Mouse (Mus musculus) embryonic facial prominence, embryonic 15.5 days (tissue): ENCODE data around the gene Rbbp6. TPM values are rescaled to one million over a fixed set of nuclear protein-coding genes. Genes with fewer than 3 reads are reported as not detected.

Source experiments
- ATAC-seq: fragments of 200-750 bp; cut with Nextera tagmentation; 2 replicates; pipeline ENCODE4 v1.8.0; 2017; ENCODE audit warnings: low read depth, moderate TSS enrichment; ENCODE audit not compliant: insufficient number of reproducible peaks, low FRiP score, low TSS enrichment
- H3K27ac ChIP-seq: fragments of 300-500 bp; sonication (generic); replicated peaks from 2 replicates; pipeline ENCODE4 v1.5.1; 2015; ENCODE audit warnings: mild to moderate bottlenecking, inconsistent platforms
- H3K27me3 ChIP-seq: fragments of 300-500 bp; sonication (generic); 2 replicates; pipeline ENCODE4 v1.6.1; 2015; ENCODE audit warnings: inconsistent platforms
- H3K36me3 ChIP-seq: fragments of 300-500 bp; sonication (generic); 2 replicates; pipeline ENCODE4 v1.6.1; 2015; ENCODE audit warnings: mild to moderate bottlenecking, inconsistent platforms
- H3K4me1 ChIP-seq: fragments of 300-500 bp; sonication (generic); 2 replicates; pipeline ENCODE4 v1.6.1; 2015; ENCODE audit warnings: inconsistent platforms
- H3K4me2 ChIP-seq: fragments of 300-500 bp; sonication (generic); replicated peaks from 2 replicates; pipeline ENCODE4 v1.6.1; 2015; ENCODE audit warnings: mild to moderate bottlenecking, inconsistent platforms
- H3K4me3 ChIP-seq: fragments of 300-500 bp; sonication (generic); replicated peaks from 2 replicates; pipeline ENCODE4 v1.5.1; 2015; ENCODE audit warnings: mild to moderate bottlenecking, inconsistent platforms
- H3K9ac ChIP-seq: fragments of 300-500 bp; sonication (generic); 2 replicates; pipeline ENCODE4 v1.6.1; 2015; ENCODE audit warnings: inconsistent platforms
- H3K9me3 ChIP-seq: fragments of 300-500 bp; sonication (generic); replicated peaks from 2 replicates; pipeline ENCODE4 v1.6.1; 2016; ENCODE audit warnings: inconsistent platforms
- WGBS: fragments of 180-500 bp; shearing (Covaris S2); methylation state at CpG from one replicate; pipeline ENCODE4 v1.1.7; 2015; 5-methylcytosine and 5-hydroxymethylcytosine counted together
- polyA plus RNA-seq: library from polyadenylated mRNA; unstranded; fragments of >200 nt; fragmentation: Nextera tagmentation; extraction: Ambion mirVana; gene quantifications from 2 replicates; pipeline ENCODE4 v1.2.1, GENCODE M21; 2015

Gene Rbbp6
- 27.5 and 29.2 TPM in 2 replicates for polyA plus RNA-seq

- no peak for ATAC-seq
- Histone ChIP-seq H3K4me3 (no peak within 1 kb of the TSS), H3K4me1 (no peaks in the 10 kb centered on the region), H3K27me3 (no peaks in the 10 kb centered on the region), H3K36me3 (no peaks in the 10 kb centered on the region), H3K27ac (no peak within 1 kb of the TSS), H3K4me2 (no peak within 1 kb of the TSS), H3K9me3 (no peaks in the 10 kb centered on the region), H3K9ac (no peak within 1 kb of the TSS)
- WGBS, result 65% methylated on average over 5 of the region's 5 CpGs
These were observed at the start of gene Rbbp6 for GRCm38 (mm10) chr7:122965386-122965785. TSS of gene Rbbp6 (plus strand) at chr7:122965686.

DNA sequence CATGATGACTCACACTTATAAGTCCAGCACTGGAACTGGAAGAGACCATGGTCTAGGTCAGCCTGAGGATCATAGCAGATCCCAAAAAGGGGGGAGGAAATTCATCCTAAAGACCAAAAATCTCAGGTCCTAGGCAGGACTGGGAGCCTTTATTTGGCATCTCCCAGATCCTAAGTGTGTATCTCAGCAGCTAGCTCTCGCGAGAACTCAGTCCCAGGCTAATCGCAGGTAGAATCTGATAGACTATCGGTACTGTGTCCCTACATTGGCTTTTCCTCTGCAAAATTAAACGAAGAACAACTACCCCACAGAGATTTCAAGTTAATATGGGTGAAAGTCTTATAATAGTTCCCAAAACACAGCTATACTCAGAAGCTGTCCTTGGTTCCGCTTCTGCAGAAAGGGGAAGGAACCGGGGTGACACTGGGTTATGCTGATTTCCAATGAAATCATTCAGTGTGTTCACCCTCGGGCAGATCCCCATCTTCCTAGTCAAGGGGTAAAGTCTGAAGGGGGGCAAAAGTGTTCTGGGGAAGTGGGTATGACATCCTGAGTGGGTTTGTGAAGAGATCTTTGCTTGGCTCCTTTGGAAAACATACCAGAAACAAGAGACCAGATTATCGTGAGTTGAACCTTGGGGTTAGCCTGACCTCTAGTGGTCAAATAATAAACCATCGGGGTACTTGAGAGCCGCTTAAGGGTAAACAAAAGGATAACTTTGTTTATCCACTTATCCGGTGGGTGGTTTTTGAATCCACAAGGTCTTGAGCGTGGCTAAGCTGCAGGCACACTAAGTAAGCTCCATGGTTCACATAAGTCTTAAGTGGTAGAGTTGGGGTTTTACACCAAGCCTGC is 45.5 kb upstream of the Rbbp6 start:
- ATAC-seq, result no peak
- Histone ChIP-seq H3K36me3 (no peaks in the 10 kb centered on the region), H3K4me1 (no peaks in the 10 kb centered on the region), H3K27ac (no peak overlapping the region), H3K4me3 (no peak overlapping the region), H3K27me3 (no peaks in the 10 kb centered on the region), H3K4me2 (no peak overlapping the region), H3K9me3 (no peaks in the 10 kb centered on the region), H3K9ac (no peak overlapping the region)
- WGBS, result 45% methylated on average over 13 of the region's 13 CpGs

DNA sequence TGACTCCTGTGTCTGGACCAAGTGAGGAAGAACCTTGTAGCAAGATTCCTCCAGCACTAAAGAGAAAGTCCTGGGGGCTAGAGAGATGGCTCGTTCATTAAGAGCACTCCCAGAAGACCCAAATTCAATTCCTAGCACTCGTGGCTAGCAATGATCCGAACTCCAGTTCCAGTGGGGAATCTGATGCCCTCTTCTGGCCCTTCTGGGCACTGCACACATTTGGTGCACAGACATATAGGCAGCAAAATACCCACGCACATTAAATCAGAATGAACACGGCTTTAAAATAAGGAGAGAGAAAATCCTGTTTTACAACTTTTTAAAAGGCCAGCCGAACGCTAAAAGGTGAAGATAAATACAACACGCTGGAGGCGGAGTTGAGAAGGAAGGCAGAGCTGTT is 43.9 kb upstream of the Rbbp6 start:
- 69% methylated on average over 9 of the region's 9 CpGs for WGBS
- Histone ChIP-seq H3K27ac (no peak overlapping the region), H3K9ac (no peak overlapping the region), H3K9me3 (no peaks in the 10 kb centered on the region), H3K4me3 (no peak overlapping the region), H3K4me1 (no peaks in the 10 kb centered on the region), H3K4me2 (no peak overlapping the region), H3K36me3 (no peaks in the 10 kb centered on the region), H3K27me3 (no peaks in the 10 kb centered on the region)
- no peak for ATAC-seq

DNA sequence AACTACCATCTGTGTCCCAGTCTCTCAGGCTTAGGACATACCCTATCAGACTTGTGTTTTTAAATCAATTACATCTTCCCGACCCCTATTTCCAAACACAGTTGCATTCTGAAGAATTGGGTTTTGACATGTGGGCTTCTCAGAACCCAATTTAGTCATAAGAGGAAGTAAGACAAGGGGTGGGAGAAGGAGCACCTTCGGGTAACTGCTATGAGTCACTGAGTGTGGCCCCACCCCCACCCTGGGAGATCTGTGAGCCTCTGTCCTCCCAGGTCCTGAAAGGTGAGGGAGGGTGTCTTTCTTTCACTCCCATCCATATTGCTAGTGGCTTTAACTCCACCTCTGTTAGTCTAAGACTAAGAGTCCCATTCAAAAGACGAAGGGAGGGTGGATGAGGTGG is 41.2 kb upstream of the Rbbp6 start:
- Histone ChIP-seq H3K4me3 (no peak overlapping the region), H3K27ac (no peak overlapping the region), H3K4me1 (no peaks in the 10 kb centered on the region), H3K9ac (no peak overlapping the region), H3K36me3 (no peaks in the 10 kb centered on the region), H3K4me2 (no peak overlapping the region), H3K9me3 (no peaks in the 10 kb centered on the region), H3K27me3 (no peaks in the 10 kb centered on the region)
- ATAC-seq, result no peak
- WGBS, result 73% methylated on average over 3 of the region's 3 CpGs

- WGBS, result 34% methylated on average over 3 of the region's 3 CpGs
- no peak overlapping the region for H3K4me2 ChIP-seq
- ATAC-seq, result no peak
- H3K9me3 ChIP-seq, result no peaks in the 10 kb centered on the region
- H3K27me3 ChIP-seq, result no peaks in the 10 kb centered on the region
- H3K4me1 ChIP-seq, result no peaks in the 10 kb centered on the region
- H3K9ac ChIP-seq, result no peak overlapping the region
- H3K27ac ChIP-seq, result no peak overlapping the region
- no peaks in the 10 kb centered on the region for H3K36me3 ChIP-seq
- H3K4me3 ChIP-seq, result no peak overlapping the region
These were observed 35.0 kb upstream of the Rbbp6 start for GRCm38 (mm10) chr7:122930494-122930893.

- Histone ChIP-seq H3K27ac (no peak overlapping the region), H3K4me3 (no peak overlapping the region), H3K9ac (no peak overlapping the region), H3K4me1 (no peaks in the 10 kb centered on the region), H3K27me3 (no peaks in the 10 kb centered on the region), H3K4me2 (no peak overlapping the region), H3K9me3 (no peaks in the 10 kb centered on the region), H3K36me3 (no peaks in the 10 kb centered on the region)
- ATAC-seq, result no peak
- WGBS, result 38% methylated on average over 1 of the region's 1 CpGs
These were observed 33.3 kb upstream of the Rbbp6 start for GRCm38 (mm10) chr7:122932171-122932570.

- Histone ChIP-seq H3K9me3 (no peaks in the 10 kb centered on the region), H3K4me1 (no peaks in the 10 kb centered on the region), H3K9ac (no peak overlapping the region), H3K4me3 (no peak overlapping the region), H3K4me2 (no peak overlapping the region), H3K27ac (no peak overlapping the region), H3K36me3 (no peaks in the 10 kb centered on the region), H3K27me3 (no peaks in the 10 kb centered on the region)
- no peak for ATAC-seq
These were observed 28.9 kb upstream of the Rbbp6 start for GRCm38 (mm10) chr7:122936626-122937025.

DNA sequence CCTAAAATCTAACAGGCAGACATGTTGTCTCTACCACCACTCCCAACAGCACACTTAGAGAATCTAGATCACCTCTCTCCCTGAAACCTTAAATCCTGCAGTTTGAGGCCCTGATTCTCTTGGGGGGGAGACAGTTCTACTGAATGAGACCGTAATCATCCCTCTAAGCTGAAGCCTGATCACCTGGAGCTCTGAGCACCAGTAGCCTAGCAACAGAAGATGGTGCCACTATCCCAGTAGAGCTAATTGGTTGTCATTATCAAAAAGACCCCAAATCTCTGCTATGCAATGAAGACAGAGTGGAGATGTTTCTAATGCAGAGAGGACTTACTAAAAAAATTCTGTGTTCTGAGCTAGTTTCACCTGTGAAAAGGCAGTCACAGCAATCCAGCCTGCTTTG is 27.3 kb upstream of the Rbbp6 start:
- WGBS, result 63% methylated on average over 1 of the region's 1 CpGs

DNA sequence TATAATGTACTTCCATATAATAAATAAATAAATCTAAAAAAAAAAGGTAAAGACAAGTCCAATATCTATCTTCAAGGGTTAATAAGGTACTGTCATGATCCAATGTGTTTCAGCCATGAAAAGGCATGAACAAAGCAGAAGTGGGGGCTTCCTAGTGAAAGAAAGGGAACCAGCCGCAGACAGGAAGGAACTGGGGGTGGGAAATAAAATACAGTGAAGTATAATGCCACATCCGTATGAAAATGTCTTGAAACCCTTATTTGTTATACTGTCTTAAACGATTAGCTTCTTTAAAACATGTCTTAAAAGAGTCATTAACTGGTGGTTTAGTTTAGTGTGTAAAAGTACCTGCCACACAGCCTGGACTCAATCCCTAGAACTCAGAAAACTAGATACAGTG is 26.3 kb upstream of the Rbbp6 start:
- H3K9ac ChIP-seq, result no peak overlapping the region
- ATAC-seq, result no peak
- H3K4me3 ChIP-seq, result no peak overlapping the region
- no peak overlapping the region for H3K4me2 ChIP-seq
- no peaks in the 10 kb centered on the region for H3K4me1 ChIP-seq
- no peaks in the 10 kb centered on the region for H3K36me3 ChIP-seq
- no peaks in the 10 kb centered on the region for H3K27me3 ChIP-seq
- H3K9me3 ChIP-seq, result no peaks in the 10 kb centered on the region
- no peak overlapping the region for H3K27ac ChIP-seq
- 86% methylated on average over 3 of the region's 3 CpGs for WGBS

More for the DNA sequence above, 27.3 kb upstream of the Rbbp6 start:
- H3K27ac ChIP-seq, result no peak overlapping the region
- no peaks in the 10 kb centered on the region for H3K4me1 ChIP-seq
- no peak overlapping the region for H3K4me2 ChIP-seq
- no peak overlapping the region for H3K4me3 ChIP-seq
- ATAC-seq, result no peak
- no peaks in the 10 kb centered on the region for H3K27me3 ChIP-seq
- H3K36me3 ChIP-seq, result no peaks in the 10 kb centered on the region
- H3K9me3 ChIP-seq, result no peaks in the 10 kb centered on the region
- H3K9ac ChIP-seq, result no peak overlapping the region

DNA sequence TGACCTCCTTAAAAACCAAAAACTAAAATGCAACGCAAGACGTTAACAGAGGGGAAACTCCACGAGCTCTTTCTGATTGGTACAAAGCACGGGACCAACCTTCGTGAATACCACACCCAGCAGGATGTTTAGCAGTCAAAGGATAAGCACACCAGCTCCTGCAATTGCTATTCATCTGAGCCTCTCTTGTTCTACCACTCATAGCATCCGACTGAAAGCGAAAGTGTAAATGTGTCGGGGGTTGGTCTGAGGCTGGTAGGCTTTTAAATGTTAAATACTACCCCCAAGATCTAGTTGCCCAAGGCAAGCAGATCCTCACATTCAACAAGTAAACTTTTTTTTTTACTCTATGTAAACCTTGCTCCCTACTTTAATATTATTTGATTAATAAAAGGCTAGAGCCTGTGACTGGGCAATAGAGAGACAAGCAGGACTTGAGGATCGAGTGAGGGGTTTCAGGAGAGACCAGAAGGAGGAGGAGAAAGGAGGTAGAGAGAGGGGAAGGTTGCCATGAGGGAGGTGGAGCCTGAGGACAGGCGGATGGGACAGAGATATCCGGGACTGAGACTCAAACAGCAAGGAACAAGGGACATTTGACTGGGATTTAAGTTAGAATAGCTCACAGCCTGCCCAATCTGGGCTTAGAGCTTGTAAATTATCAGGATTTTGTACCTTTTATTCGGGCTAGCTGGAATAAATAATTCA is 25.0 kb upstream of the Rbbp6 start:
- Histone ChIP-seq H3K4me1 (no peaks in the 10 kb centered on the region), H3K36me3 (no peaks in the 10 kb centered on the region), H3K27me3 (no peaks in the 10 kb centered on the region), H3K27ac (no peak overlapping the region), H3K9ac (no peak overlapping the region), H3K4me2 (peak overlapping the region; percentile 29), H3K4me3 (no peak overlapping the region), H3K9me3 (no peaks in the 10 kb centered on the region)
- no peak for ATAC-seq
- 16% methylated on average over 12 of the region's 12 CpGs for WGBS

DNA sequence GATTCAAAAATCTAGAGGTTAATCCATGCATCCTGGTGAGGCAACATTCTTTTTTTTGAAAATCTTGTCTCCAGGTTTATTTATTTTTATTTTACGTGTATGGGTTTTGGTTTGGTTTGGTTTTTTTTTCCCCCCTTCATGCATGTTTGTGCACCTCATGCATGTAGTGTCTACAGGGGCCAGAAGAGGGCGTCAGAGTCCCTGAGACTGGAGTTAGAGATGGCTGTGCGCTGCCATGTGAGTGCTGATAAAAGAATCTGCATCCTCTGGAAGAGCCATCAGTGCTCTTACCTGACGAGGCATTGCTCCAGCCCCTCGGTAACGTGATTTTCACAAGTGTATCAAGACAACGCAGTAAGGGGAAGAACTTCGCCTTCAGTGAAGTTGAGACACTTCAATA is 23.4 kb upstream of the Rbbp6 start:
- H3K4me1 ChIP-seq, result no peaks in the 10 kb centered on the region
- H3K9me3 ChIP-seq, result no peaks in the 10 kb centered on the region
- H3K9ac ChIP-seq, result no peak overlapping the region
- no peak overlapping the region for H3K27ac ChIP-seq
- 89% methylated on average over 8 of the region's 8 CpGs for WGBS
- ATAC-seq, result no peak
- no peak overlapping the region for H3K4me3 ChIP-seq
- no peaks in the 10 kb centered on the region for H3K27me3 ChIP-seq
- no peak overlapping the region for H3K4me2 ChIP-seq
- no peaks in the 10 kb centered on the region for H3K36me3 ChIP-seq
